Mouse (Mus musculus): ENCODE results near the gene 4930578G10Rik.
"Not testable (repeated sequence)": the region's sequence is repeated elsewhere in the genome, so short reads cannot be mapped to it uniquely, and the experiment has no call there.

4930578G10Rik gene

GRCm38 (mm10) chr4:42735245-42735644 is at the start of gene 4930578G10Rik:
4930578G10Rik (plus strand) TSS chr4:42735545.
- ATAC-seq (ENCODE audit: low TSS enrichment): not testable (repeated sequence)

GRCm38 (mm10) chr4:42756477-42756876 is 21.1 kb downstream of the 4930578G10Rik start, which contains the start of gene Ccl19:
Ccl19 (minus strand) TSS chr4:42756577.
- ATAC-seq (ENCODE audit: low TSS enrichment): not testable (repeated sequence)

GRCm38 (mm10) chr4:42773893-42774292 is 38.5 kb downstream of the 4930578G10Rik start, which contains the start of gene Ccl21a:
Ccl21a (minus strand) TSS chr4:42773993.
- ATAC-seq (ENCODE audit: low TSS enrichment): not testable (repeated sequence)

GRCm38 (mm10) chr4:42853788-42854187 is 118.4 kb downstream of the 4930578G10Rik start, which contains the start of gene Fam205a1:
Fam205a1 (minus strand) TSS chr4:42853888.
- ATAC-seq (ENCODE audit: low TSS enrichment): not testable (repeated sequence)

GRCm38 (mm10) chr4:42856671-42857070 is 121.3 kb downstream of the 4930578G10Rik start, which contains the start of gene Gm12394:
Gm12394 (minus strand) TSS chr4:42856771.
- ATAC-seq (ENCODE audit: low TSS enrichment): not testable (repeated sequence)

GRCm38 (mm10) chr4:42860483-42860882 is 125.1 kb downstream of the 4930578G10Rik start:
- not testable (repeated sequence) for ATAC-seq (ENCODE audit: low TSS enrichment)

- ATAC-seq (ENCODE audit: low TSS enrichment): not testable (repeated sequence)
These were observed 128.1 kb downstream of the 4930578G10Rik start for GRCm38 (mm10) chr4:42863487-42863886.

- no peak for ATAC-seq (ENCODE audit: low TSS enrichment)
These were observed 132.0 kb downstream of the 4930578G10Rik start for GRCm38 (mm10) chr4:42867390-42867789.

GRCm38 (mm10) chr4:42868193-42868592 is 132.8 kb downstream of the 4930578G10Rik start:
- ATAC-seq (ENCODE audit: low TSS enrichment): no peak

GRCm38 (mm10) chr4:42870748-42871147 is 135.4 kb downstream of the 4930578G10Rik start:
- no peak for ATAC-seq (ENCODE audit: low TSS enrichment)

GRCm38 (mm10) chr4:42872151-42872550 is 136.8 kb downstream of the 4930578G10Rik start:
- no peak for ATAC-seq (ENCODE audit: low TSS enrichment)

GRCm38 (mm10) chr4:42872746-42873435 is 137.5 kb downstream of the 4930578G10Rik start:
- no peak for ATAC-seq (ENCODE audit: low TSS enrichment)

- no peak for ATAC-seq (ENCODE audit: low TSS enrichment)
These were observed 138.8 kb downstream of the 4930578G10Rik start, which contains the start of gene Fam205c for GRCm38 (mm10) chr4:42874134-42874533. Fam205c (minus strand) TSS chr4:42874234.

GRCm38 (mm10) chr4:42876586-42877291 is 141.4 kb downstream of the 4930578G10Rik start:
- peak; percentile 76 for ATAC-seq (ENCODE audit: low TSS enrichment)

GRCm38 (mm10) chr4:42877657-42878056 is 142.3 kb downstream of the 4930578G10Rik start:
- no peak for ATAC-seq (ENCODE audit: low TSS enrichment)

GRCm38 (mm10) chr4:42879829-42880676 is 144.7 kb downstream of the 4930578G10Rik start:
- ATAC-seq (ENCODE audit: low TSS enrichment): no peak; the same call in 1 of the 2 replicates

- no peak for ATAC-seq (ENCODE audit: low TSS enrichment)
These were observed 145.3 kb downstream of the 4930578G10Rik start for GRCm38 (mm10) chr4:42880677-42880948.

- ATAC-seq (ENCODE audit: low TSS enrichment): peak; percentile 87
These were observed 151.6 kb downstream of the 4930578G10Rik start for GRCm38 (mm10) chr4:42886926-42887325.

- ATAC-seq (ENCODE audit: low TSS enrichment): no peak
These were observed 153.5 kb downstream of the 4930578G10Rik start for GRCm38 (mm10) chr4:42888806-42889205.

- ATAC-seq (ENCODE audit: low TSS enrichment): no peak
These were observed 155.8 kb downstream of the 4930578G10Rik start for GRCm38 (mm10) chr4:42891176-42891575.

GRCm38 (mm10) chr4:42895118-42895517 is 159.8 kb downstream of the 4930578G10Rik start:
- ATAC-seq (ENCODE audit: low TSS enrichment): no peak
